Mouse (Mus musculus) megakaryocyte, adult 5-6 weeks (primary cell): Measurements from ENCODE around the gene Smg9. TPM values are rescaled to one million over a fixed set of nuclear protein-coding genes. Genes with fewer than 3 reads are reported as not detected.

Source experiments
- ATAC-seq: 2 replicates; pipeline ENCODE4 v1.8.0; 2016; ENCODE audit warnings: mild to moderate bottlenecking, inconsistent platforms; ENCODE audit not compliant: poor library complexity, severe bottlenecking
- total RNA-seq, 2 experiments: library from RNA; stranded (forward) in 1 of 2; stranded (reverse) in 1 of 2; fragments of 153-499, 151-499 nt in 1 of 2; fragments of 221-1000, 200-1000 nt in 1 of 2; gene quantifications; 2 replicates each; pipeline versions ENCODE4 v1.2.3 to v1.2.4; 2015 to 2017

Smg9 gene
- total RNA-seq, 2 experiments from 2014 or later: 16.7 to 22.3 TPM

GRCm38 (mm10) chr7:24439891-24440290 lies 40.5 kb downstream of the Smg9 start:
- no peak for ATAC-seq

- peak; percentile 81 for ATAC-seq
Observed at GRCm38 (mm10) chr7:24441785-24442184, 42.4 kb downstream of the Smg9 start.

GRCm38 (mm10) chr7:24442313-24442712 lies 42.9 kb downstream of the Smg9 start:
- peak; percentile 79 for ATAC-seq

GRCm38 (mm10) chr7:24445266-24445926 lies 46.0 kb downstream of the Smg9 start:
- peak; percentile 57 for ATAC-seq

- ATAC-seq: no peak
Observed at GRCm38 (mm10) chr7:24446697-24447340, 47.4 kb downstream of the Smg9 start.

- ATAC-seq: peak; percentile 33
Observed at GRCm38 (mm10) chr7:24448782-24449517, 49.5 kb downstream of the Smg9 start.

GRCm38 (mm10) chr7:24450585-24451017 lies 51.2 kb downstream of the Smg9 start:
- ATAC-seq: peak; percentile 80

GRCm38 (mm10) chr7:24451855-24452311 lies 52.5 kb downstream of the Smg9 start, which contains the start of gene Irgc1:
TSS of gene Irgc1 (minus strand) at chr7:24452297.
- ATAC-seq: peak; percentile 11; the same call in 1 of the 2 replicates

GRCm38 (mm10) chr7:24454199-24454598 lies 54.8 kb downstream of the Smg9 start:
- no peak for ATAC-seq

- ATAC-seq: no peak
Observed at GRCm38 (mm10) chr7:24455726-24456125, 56.3 kb downstream of the Smg9 start.

GRCm38 (mm10) chr7:24457726-24458370 lies 58.4 kb downstream of the Smg9 start:
- ATAC-seq: peak; percentile 53

- no peak for ATAC-seq
Observed at GRCm38 (mm10) chr7:24459440-24459839, 60.0 kb downstream of the Smg9 start.

GRCm38 (mm10) chr7:24459843-24460242 lies 60.4 kb downstream of the Smg9 start:
- ATAC-seq: peak; percentile 59

- ATAC-seq: peak; percentile 15; the same call in 1 of the 2 replicates
Observed at GRCm38 (mm10) chr7:24461376-24462051, 62.1 kb downstream of the Smg9 start.

- peak; percentile 62 for ATAC-seq
Observed at GRCm38 (mm10) chr7:24462388-24463319, 63.2 kb downstream of the Smg9 start, which contains the start of gene Plaur. TSS of gene Plaur (plus strand) at chr7:24462484.

- ATAC-seq: peak; percentile 39
Observed at GRCm38 (mm10) chr7:24466835-24467234, 67.4 kb downstream of the Smg9 start.

- ATAC-seq: no peak
Observed at GRCm38 (mm10) chr7:24467886-24468285, 68.5 kb downstream of the Smg9 start.

- ATAC-seq: no peak
Observed at GRCm38 (mm10) chr7:24469126-24469525, 69.7 kb downstream of the Smg9 start.

GRCm38 (mm10) chr7:24470356-24470755 lies 70.9 kb downstream of the Smg9 start:
- no peak for ATAC-seq
